Mouse (Mus musculus) cerebellum, postnatal 4 days (tissue): Measurements from ENCODE around the gene Kcnk4.

Source experiments
- DNase-seq, 2 experiments: peaks; one replicate each; pipeline ENCODE4 v3.0.0; 2022; ENCODE audit warnings: low spot score in 2 of 2, mixed read lengths in 1 of 2

Kcnk4 gene

GRCm38 (mm10) chr19:6937541-6938465 lies 3.5 kb upstream of the Kcnk4 start:
- DNase-seq, result no peak

- DNase-seq, result no peak
Observed at GRCm38 (mm10) chr19:6936299-6936698, 2.0 kb upstream of the Kcnk4 start.

GRCm38 (mm10) chr19:6933436-6934194 lies 700 bp downstream of the Kcnk4 start:
- no peak for DNase-seq

- no peak for DNase-seq
Observed at GRCm38 (mm10) chr19:6933102-6933435, 1.2 kb downstream of the Kcnk4 start.

GRCm38 (mm10) chr19:6932018-6932417 lies 2.3 kb downstream of the Kcnk4 start:
- no peak for DNase-seq

GRCm38 (mm10) chr19:6931002-6931401 lies 3.3 kb downstream of the Kcnk4 start:
- no peak for DNase-seq

GRCm38 (mm10) chr19:6928080-6928479 lies 6.2 kb downstream of the Kcnk4 start:
- no peak for DNase-seq

GRCm38 (mm10) chr19:6926559-6927255 lies 7.6 kb downstream of the Kcnk4 start:
- no peak for DNase-seq

GRCm38 (mm10) chr19:6925611-6926329 lies 8.5 kb downstream of the Kcnk4 start:
- no peak for DNase-seq

- no peak for DNase-seq
Observed at GRCm38 (mm10) chr19:6925307-6925573, 9.1 kb downstream of the Kcnk4 start, which contains the start of gene Catsperz. Gene Catsperz (minus strand): TSS chr19:6925380.

- peak; percentile 81 to 84 for DNase-seq
Observed at GRCm38 (mm10) chr19:6924461-6925306, 9.6 kb downstream of the Kcnk4 start.

- no peak for DNase-seq
Observed at GRCm38 (mm10) chr19:6922901-6923735, 11.2 kb downstream of the Kcnk4 start.

GRCm38 (mm10) chr19:6921647-6922567 lies 12.4 kb downstream of the Kcnk4 start, which contains the start of gene Esrra:
Gene Esrra (minus strand): TSS chr19:6921813.
- DNase-seq, result peak; percentile 97 to 98

GRCm38 (mm10) chr19:6920741-6921636 lies 13.3 kb downstream of the Kcnk4 start:
- no peak for DNase-seq

GRCm38 (mm10) chr19:6919876-6920740 lies 14.2 kb downstream of the Kcnk4 start:
- DNase-seq, result no peak

- DNase-seq, result no peak
Observed at GRCm38 (mm10) chr19:6919431-6919830, 14.9 kb downstream of the Kcnk4 start.

- DNase-seq, result no peak
Observed at GRCm38 (mm10) chr19:6918321-6918720, 16.0 kb downstream of the Kcnk4 start.
